Mouse (Mus musculus) T-helper 17 cell (primary cell): ENCODE results near the gene Ube2h.

Experiments
- in situ Hi-C, 2 experiments: fragments of 300-600 bp; cut with MboI, MseI; formaldehyde crosslinking; loops; 1 replicate in 1 of 2; 2 replicates in 1 of 2; pipeline ENCODE4 v1.15.1; 2025; ENCODE audit warnings: high pct_unique_total_duplicates in 2 of 2

Ube2h gene

GRCm38 (mm10) chr6:30304399-30304917, at the start of gene Ube2h:
Gene Ube2h, minus strand, starts transcription at chr6:30304539.
- in situ Hi-C loops, result loop anchor here in 1 of 2 experiments (5.0 kb wide), 1 partner anchor 48 kb away; no protein-coding TSS in a partner anchor

GRCm38 (mm10) chr6:30353661-30354060, 49.3 kb upstream of the Ube2h start:
- in situ Hi-C loops, result loop anchor here in 1 of 2 experiments (5.0 kb wide), 1 partner anchor 51 kb away; the partner anchor contains the start of gene Ube2h

GRCm38 (mm10) chr6:30352762-30353161, 48.4 kb upstream of the Ube2h start:
- in situ Hi-C loops, result loop anchor here in 1 of 2 experiments (5.0 kb wide), 1 partner anchor 50 kb away; the partner anchor contains the start of gene Ube2h

DNA sequence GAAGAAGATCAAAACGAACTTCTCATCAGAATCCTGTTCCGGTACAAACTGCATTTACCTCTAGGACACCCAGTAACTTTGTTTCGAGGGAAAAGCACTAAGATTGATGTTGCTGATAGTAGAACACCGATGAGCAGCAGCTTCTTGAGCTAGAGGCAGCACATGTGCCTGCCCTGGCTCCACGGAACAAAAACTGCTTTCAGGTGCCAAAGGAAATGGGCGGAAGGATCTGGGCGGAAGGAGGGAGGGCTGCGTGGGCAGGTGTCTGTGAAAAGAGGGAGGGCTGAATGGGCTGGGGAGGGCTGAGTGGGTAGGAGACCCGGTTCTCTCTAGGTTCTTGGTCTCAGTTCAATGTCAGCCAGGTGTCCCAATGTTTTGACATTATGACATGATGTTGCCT, 47.0 kb upstream of the Ube2h start:
- in situ Hi-C loops, result loop anchor here in 1 of 2 experiments (5.0 kb wide), 1 partner anchor 49 kb away; the partner anchor contains the start of gene Ube2h

- in situ Hi-C loops, result loop anchor here in 1 of 2 experiments (10.0 kb wide), 1 partner anchor 513 kb away; no protein-coding TSS in a partner anchor
These were observed 43.0 kb upstream of the Ube2h start for GRCm38 (mm10) chr6:30347288-30347801.

DNA sequence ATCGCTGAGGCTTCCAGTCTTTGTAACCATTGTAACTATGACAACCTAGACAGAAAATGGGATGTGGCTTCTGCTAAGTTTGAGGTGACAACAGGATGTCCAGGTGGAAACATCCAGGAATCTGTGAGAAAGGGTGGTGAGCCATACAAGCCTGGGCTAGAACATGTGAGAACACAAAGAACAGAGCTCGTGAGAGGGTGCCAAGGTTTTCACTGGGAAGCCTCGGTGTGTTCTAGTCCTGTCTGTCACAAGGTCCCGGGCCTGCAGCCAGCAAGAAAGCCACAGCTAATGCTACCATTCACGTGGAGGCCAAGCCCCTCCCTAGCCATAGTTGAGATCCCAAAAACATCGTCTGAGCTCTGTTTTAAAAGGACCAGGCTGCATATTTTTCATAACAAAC, 42.4 kb upstream of the Ube2h start:
- in situ Hi-C loops, result loop anchor here in 1 of 2 experiments (10.0 kb wide), 1 partner anchor 512 kb away; no protein-coding TSS in a partner anchor

DNA sequence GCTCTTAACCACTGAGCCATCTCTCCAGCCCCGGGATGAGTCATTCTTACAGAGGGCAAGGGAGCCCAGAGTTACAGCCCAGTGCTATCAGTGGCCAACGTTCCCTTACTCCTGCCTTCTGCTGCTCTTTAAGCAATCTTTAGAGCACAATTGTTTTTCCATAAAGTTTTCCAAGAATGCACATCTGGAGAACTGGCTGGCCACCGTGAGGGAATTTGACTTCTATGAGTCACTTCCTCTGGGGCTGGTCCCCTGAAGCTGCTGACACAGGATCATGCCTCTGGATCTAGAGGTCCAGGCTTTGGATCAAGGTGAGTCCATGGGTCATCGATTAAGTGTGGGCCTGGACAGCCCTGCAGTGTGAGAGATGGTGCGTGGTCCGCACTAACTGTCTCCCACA, 39.7 kb upstream of the Ube2h start:
- in situ Hi-C loops, result loop anchor here in 1 of 2 experiments (10.0 kb wide), 1 partner anchor 509 kb away; no protein-coding TSS in a partner anchor

DNA sequence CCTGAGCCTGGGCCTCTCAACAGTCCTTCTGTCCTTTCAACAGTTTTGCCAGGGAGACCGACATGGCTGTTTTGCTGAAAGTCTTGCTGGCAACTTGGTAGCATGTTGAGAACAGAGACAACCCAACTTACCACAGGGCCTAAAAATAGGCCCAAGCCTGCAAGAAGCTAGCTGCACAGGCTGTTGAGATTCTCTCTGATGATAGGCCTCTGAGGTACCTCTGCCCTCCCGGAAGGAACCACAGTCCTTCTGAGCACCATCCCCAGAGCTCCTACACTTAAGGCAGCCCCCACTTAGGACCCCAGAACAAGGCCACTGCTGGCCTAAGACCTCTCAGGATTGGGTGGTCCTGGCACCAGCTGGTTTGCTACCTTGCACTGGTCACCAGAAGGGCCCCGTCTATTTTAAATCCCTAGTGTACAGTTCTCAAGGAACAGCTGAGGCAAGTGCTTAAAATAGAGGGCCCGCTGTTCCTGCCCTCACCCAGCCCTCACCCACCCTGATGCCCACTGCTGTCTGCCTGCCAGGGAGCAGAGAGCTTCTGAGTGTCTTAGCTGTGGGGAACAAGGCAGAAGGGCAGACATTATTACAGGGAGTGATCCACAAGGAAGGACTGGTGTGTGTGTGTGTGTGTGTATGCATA, 36.0 kb upstream of the Ube2h start:
- in situ Hi-C loops, result loop anchor here in 1 of 2 experiments (10.0 kb wide), 1 partner anchor 506 kb away; no protein-coding TSS in a partner anchor

DNA sequence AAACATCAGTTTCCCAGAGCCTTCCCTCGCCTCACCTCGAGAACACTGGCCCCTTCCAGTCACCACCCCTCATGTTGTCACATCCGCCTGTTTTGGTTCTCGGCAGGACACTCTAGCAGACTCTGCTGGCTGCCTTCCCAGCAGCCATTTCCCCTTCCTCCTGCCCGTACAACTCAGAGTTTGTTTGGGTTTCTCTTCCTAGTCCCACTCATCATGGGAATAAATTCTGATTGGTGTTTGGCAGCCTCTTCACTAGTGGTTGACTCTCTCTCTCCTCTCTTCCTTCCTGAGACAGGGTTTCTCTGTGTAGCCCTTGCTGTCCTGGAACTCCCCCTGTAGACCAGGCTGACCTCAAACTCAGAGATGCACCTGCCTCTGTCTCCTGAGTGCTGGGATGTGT, 32.6 kb upstream of the Ube2h start:
- in situ Hi-C loops, result no loop called here

- in situ Hi-C loops, result no loop called here
These were observed 27.9 kb upstream of the Ube2h start for GRCm38 (mm10) chr6:30332262-30332661.

DNA sequence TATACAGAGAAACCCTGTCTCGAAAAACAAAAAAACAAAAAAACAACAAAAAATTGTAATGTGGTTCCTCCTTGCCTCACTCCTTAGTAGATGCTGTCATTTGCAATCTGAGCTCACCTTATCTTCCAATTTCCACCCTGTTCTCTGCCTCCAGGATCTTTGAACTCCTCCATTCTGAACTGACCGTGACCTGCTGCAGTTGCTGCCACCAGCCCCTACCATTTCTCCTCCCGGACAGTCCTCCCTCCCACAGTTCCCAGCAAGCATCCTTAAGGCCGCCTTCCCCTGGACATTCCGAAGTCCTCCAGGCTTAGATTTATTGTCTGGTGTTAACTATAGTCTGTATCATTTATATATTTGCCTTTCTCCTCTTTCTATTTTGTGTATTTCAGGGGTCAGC, 26.4 kb upstream of the Ube2h start:
- in situ Hi-C loops, result no loop called here

DNA sequence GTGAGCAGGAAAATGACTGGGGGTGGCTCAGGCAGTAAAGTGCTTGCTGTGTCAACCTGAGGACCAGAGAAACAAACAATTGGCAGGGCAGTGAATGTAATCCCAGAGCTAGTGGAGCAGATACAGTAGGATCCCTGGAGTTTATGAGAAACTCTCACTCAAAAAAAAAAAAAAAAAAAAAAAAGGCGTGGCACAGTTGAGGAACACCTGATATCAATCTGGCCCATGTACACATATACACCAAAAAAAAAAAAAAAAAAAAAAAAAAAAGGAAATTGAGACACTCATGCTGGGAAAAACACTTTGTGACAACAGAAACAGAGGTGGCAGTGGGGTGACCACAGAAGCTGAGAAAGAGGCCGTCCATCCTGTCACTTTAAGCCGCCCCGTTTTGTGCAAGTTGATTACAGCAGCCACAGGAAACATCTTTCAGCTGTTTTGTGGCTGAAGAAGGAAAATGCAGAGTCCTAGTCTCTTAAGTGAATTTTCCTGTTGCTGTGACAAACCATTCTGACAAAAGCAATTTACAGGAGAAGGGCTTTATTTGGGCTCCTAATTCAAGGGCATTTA, 21.7 kb upstream of the Ube2h start:
- in situ Hi-C loops, result no loop called here

- in situ Hi-C loops, result no loop called here
These were observed 16.7 kb upstream of the Ube2h start for GRCm38 (mm10) chr6:30321002-30321401.

- in situ Hi-C loops, result no loop called here
These were observed 14.9 kb upstream of the Ube2h start for GRCm38 (mm10) chr6:30319216-30319615.

DNA sequence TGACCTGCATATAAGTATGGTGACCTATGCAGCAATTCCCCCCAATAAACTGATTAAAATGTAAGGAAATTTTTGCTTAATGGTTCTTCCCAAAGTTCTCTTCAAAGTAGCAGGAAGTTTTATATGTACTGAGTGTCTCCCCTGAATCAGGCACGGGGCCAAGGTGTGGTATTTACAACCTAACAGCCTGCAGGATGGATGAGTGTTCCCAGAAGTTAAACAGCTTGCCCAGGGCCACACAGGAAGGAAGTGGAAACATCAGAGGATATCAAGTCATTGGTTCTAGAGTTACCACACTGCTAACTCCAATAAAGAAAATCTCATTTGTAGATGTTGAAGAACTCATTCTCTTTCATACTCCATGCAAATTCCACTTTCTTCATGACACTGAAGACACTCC, 7.7 kb upstream of the Ube2h start:
- in situ Hi-C loops, result no loop called here

- in situ Hi-C loops, result no loop called here
These were observed 4.4 kb upstream of the Ube2h start for GRCm38 (mm10) chr6:30308751-30309150.

DNA sequence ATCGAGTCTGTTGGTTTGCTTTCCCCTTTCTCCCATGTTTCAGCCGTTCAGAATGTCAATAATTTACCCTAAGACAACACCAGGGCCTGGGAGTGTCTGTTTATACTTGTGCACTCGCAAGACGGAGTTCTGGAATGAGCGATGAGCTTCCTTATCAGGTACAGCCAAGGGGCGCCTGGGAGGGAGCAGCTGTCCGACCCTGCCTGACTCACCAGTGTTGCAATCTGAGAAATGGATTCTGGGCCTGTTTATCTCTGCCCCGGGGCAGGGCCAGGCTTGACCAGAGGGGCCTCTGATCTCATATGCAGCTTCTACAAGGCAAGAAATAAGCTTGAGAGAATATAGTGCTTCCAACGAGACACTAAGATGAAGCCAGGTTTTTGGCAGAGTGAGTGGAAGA, 3.4 kb upstream of the Ube2h start:
- in situ Hi-C loops, result no loop called here

- in situ Hi-C loops, result loop anchor here in 1 of 2 experiments (5.0 kb wide), 1 partner anchor 48 kb away; no protein-coding TSS in a partner anchor
These were observed 454 bp downstream of the Ube2h start for GRCm38 (mm10) chr6:30303771-30304398.

GRCm38 (mm10) chr6:30302781-30303631, 1.3 kb downstream of the Ube2h start:
- in situ Hi-C loops, result loop anchor here in 1 of 2 experiments (5.0 kb wide), 1 partner anchor 49 kb away; no protein-coding TSS in a partner anchor

GRCm38 (mm10) chr6:30302156-30302555, 2.2 kb downstream of the Ube2h start:
- in situ Hi-C loops, result loop anchor here in 1 of 2 experiments (5.0 kb wide), 1 partner anchor 50 kb away; no protein-coding TSS in a partner anchor
